Mouse (Mus musculus): ENCODE results near the gene Tex21.
"Not testable (repeated sequence)": the region's sequence is repeated elsewhere in the genome, so short reads cannot be mapped to it uniquely, and the experiment has no call there.

Gene Tex21

DNA sequence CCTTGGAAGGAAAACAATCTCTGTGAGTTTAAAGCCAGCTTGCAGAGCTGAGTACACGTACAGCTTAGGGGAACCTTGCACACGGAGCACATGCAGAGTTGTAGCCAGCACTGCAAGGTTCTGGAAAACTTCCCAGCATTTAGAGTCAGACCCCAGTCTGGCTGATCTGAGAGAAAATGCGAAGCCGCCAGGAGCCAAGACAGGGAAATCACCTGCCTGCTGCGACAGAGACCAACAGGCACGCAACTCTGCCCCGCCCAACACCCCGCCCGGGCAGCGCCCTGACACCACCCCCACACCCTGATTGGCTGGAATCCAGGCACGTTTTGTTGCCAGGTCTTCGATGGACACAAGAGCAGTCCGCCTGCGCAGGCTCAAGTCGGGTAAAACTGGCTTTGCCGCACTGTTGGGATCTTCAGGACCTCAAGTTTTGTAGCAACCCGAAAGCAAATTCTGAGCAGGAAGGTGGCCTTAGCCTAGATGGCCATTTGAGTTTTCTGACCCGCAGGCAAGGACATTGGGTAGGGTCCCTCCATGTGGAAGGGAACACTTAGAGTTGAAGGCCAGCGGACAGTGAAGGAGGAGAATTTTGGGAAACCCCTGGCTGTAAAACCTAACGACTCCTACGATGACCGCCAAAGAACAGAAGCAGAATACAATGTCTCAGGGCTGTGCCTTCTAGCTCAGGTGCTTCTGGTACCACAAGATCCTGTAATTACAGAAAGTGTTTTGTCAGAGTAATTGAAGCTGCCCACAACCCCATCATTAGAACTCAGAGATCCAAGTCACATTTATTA is 50.4 kb downstream of the Tex21 start:
- DNase-seq (ENCODE audit: low spot score in 2 of 2) = peak; percentile 83 to 92

- no peak for DNase-seq (ENCODE audit: low spot score in 2 of 2)
These were observed 52.0 kb downstream of the Tex21 start for GRCm38 (mm10) chr12:76194526-76194925.

DNA sequence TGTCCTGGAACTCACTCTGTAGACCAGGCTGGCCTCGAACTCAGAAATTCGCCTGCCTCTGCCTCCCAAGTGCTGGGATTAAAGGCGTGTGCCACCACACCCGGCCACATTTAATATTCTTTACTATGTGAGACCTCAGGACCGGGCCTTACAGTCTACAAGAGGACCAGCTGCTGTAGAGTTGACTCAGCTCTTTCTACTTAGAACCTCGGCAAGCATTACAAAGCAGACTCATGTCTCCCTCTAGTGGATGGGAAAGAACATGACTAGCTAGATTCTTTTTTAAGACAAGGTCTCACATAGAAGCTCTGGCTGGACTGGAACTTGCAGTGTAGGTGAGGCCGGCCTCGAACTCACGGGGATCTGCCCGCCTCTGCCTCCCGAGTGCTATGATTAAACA is 55.6 kb downstream of the Tex21 start:
- DNase-seq (ENCODE audit: low spot score in 2 of 2) = no peak

DNA sequence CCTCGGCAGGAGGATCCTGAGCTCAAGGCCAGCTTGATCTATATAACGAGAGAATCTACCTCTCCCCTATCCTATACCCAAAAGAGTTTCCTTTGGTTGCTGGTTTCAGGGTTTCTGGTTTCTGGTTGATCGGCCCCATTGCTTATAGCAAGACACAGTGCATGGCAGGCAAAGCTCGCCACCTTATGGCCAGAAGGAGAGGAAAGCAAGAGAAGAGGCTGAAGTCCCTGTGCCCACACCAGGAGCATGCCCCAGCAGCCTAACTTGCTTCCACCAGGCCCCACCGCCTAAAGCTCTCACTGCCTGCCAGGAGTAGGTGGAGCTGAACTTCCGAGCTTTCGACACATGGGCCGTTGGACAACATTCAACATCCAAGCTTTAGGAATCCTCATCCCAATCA is 58.7 kb downstream of the Tex21 start:
- no peak for DNase-seq (ENCODE audit: low spot score in 2 of 2)

GRCm38 (mm10) chr12:76186473-76186872 is 60.1 kb downstream of the Tex21 start:
- DNase-seq (ENCODE audit: low spot score in 2 of 2) = no peak

DNA sequence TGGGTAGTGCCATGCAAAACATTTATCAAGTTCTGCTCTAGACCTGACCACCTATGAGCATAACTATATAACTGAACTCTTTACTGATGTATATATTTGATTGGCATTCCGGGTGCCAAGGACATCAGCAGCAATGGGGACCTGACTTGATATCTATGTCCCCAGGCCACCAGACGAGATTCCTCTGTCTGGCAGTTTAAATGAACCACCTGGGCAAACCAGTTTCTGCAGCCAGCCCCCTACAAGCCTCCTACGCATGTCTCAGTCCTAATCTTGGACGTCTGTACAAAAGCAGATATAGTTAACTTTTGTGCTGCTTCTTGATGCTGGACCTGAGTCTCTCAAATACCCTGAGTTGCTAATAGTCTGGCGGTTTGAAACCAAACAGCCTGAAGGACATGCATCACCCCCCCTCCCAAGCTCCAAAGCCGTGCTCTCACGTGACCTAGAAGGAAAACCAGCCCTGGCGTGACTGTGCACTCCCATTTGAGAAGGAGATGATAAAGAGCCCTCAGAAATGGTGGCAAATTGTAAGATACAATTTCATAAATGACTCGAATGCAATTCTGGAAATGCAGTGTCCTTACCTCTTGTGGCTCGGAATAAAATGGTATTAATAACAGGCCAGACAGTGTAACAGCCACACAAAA is 61.3 kb downstream of the Tex21 start:
- DNase-seq (ENCODE audit: low spot score in 2 of 2) = no peak

- no peak for DNase-seq (ENCODE audit: low spot score in 2 of 2)
These were observed 62.3 kb downstream of the Tex21 start for GRCm38 (mm10) chr12:76184271-76184670.

- DNase-seq (ENCODE audit: low spot score in 2 of 2) = no peak
These were observed 63.7 kb downstream of the Tex21 start for GRCm38 (mm10) chr12:76182831-76183230.

DNA sequence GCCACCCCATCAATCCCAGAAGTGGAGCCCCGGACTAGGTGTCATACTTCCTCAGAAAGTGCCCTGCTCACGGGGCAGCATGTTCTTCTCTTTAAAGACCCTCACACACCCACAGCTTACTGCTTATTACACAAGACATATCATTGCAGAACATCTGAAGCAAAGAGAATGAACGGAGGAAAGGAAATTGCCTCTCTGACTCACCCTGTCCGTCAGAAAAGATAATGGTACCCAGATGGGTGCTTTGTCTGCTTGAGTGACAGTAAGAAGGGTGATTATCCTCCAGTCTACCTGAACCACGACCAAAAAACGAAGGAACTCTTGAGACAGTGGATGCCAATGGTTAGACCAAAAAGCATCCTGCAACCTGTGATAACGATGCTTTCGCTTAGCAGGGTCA is 65.1 kb downstream of the Tex21 start:
- no peak for DNase-seq (ENCODE audit: low spot score in 2 of 2)

GRCm38 (mm10) chr12:76180442-76180841 is 66.1 kb downstream of the Tex21 start:
- no peak for DNase-seq (ENCODE audit: low spot score in 2 of 2)

GRCm38 (mm10) chr12:76179527-76179926 is 67.0 kb downstream of the Tex21 start:
- no peak for DNase-seq (ENCODE audit: low spot score in 2 of 2)

- DNase-seq (ENCODE audit: low spot score in 2 of 2) = no peak
These were observed 67.5 kb downstream of the Tex21 start for GRCm38 (mm10) chr12:76179051-76179450.

DNA sequence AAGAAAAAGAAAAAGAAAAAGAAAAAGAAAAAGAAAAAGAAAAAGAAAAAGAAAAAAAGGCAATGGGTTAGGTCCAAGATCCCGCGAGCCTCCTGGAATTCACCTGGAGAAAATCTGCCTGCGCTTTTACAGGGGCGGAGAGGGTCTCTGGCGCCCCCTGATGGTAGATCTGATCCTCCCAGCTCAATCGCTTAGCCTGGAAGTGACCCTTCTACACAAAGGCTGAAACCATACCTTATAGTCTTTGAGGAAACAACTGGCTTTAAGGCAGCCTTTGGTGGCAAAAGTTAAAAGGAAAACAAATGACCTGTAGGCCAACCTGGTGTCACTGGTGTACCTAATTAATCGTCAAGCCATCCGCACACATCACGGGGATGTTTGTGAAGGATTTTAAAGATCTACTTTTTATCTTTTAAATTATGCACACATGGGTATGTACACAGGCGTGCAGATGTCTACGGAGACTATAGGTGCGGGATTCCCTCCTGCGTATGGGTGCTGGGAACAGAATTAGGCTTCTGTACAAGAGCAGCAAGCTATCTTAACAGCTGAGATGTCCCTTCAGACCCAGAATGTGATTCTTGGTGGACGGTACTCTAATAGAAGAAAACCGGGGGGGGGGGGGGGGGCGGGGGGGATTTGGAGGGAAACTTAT is 68.6 kb downstream of the Tex21 start:
- peak in 1 of 2 experiments; percentile 73 for DNase-seq (ENCODE audit: low spot score in 2 of 2)

DNA sequence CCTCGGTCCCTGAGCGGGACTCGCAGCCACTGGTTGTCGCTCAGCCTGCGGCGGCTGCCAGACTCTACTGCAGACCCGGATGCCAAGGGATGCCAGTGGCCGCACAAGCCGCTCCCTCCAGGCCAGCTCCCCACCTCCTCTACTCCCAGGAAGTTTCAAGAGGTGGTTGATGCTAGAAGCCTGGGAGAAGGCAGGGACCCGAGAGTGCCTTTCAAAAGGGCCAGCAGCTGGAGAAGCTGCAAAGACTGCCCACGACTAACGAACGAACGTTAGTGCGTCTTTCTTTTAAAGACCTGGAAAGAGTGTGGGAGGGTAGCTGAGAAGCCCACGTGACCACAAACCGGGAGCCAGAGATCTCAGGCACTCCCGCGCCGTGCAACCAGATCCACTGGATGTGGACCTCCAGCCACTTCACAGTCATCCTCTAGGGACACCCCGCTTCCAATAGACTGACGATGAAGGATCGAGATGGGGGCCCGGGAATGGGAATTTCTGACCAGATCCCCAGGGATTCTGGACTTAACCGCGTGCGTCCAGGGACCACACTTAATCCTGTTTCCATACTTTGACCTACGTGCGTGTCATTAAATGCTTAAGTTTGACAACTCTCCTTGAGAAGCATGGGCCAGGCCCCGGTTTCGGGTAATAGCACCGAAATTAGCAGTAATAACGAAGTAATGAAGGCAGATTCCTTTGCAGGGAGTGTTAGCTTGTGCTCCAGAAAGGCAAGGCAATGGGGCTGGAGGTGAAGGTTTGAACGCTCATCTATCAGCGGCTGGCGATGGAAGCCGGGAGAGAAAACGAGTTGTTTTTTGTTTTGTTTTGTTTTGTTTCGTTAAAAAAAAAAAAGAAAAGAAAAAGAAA is 69.3 kb downstream of the Tex21 start, which contains the start of gene Esr2:
Esr2 (minus strand) TSS at position 260 of the 864 bp plus-strand sequence.
- DNase-seq (ENCODE audit: low spot score in 2 of 2) = no peak

- DNase-seq (ENCODE audit: low spot score in 2 of 2) = no peak
These were observed 80.9 kb downstream of the Tex21 start for GRCm38 (mm10) chr12:76165641-76166040.

GRCm38 (mm10) chr12:76152389-76152788 is 94.2 kb downstream of the Tex21 start:
- DNase-seq (ENCODE audit: low spot score in 2 of 2) = not testable (repeated sequence)

All from urinary bladder, postnatal 4 days (tissue).